Mouse (Mus musculus): ENCODE data around the gene Fcgbp. TPM values are rescaled to one million over a fixed set of nuclear protein-coding genes. Genes with fewer than 3 reads are reported as not detected.

Gene Fcgbp
- 169 and 217 TPM in 2 replicates for polyA plus RNA-seq (2015; fragmentation: Nextera tagmentation; extraction: Ambion mirVana)

DNA sequence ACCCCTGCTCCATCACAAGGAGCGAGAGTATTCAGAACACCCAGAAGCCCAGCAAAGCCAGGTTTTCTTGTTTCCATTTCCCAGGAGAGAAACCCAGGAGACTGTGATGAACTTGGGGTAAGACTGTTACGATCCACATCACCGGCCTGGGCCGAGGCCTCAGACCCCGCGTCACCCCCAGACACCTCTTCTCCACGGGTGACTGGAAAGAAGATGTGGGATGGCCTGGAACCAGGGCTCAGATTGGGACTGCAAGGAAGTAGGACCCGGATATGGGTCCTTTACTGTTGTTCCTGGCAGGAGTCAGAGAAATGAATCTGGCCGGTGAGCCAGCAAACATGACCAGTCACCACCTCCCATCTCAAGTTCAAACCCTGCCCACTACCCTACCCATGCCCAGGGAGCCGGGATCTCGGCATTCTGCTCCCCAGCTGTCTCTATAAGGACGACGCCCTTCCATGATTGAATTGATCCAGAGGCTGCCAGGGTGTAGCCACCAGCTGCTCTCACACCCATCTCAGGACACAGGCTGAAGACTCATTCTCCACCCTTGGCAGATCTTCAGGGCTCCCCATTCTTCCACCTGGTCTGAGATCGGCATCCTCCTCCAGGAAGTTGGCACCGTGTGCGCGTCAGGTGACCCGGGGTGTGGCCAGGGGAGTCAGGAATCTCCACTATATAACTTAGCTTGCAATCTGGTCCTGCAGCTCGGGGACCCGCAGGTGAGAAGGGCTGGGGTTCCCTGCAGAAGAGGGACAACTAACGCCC is at the start of gene Fcgbp:
Gene Fcgbp (plus strand): TSS at position 706 of the 768 bp plus-strand sequence.
- H3K9ac ChIP-seq (ENCODE audit: low read depth, low read length): 0 out of 2 replicates have a peak within 1 kb of the TSS, but pooled peaks have one; percentile 14
- peaks cover 6% of the 10 kb centered on the region for H3K4me1 ChIP-seq (ENCODE audit: control insufficient read depth, insufficient read depth, low read length)
- H3K4me3 ChIP-seq (ENCODE audit: low read length): peak within 1 kb of the TSS; percentile 23; the same call in 1 of the 2 replicates
- H3K27me3 ChIP-seq (replicated peaks; ENCODE audit: control insufficient read depth, insufficient read depth, low read length): no peaks in the 10 kb centered on the region
- H3K9me3 ChIP-seq (ENCODE audit: control insufficient read depth, low read length): no peaks in the 10 kb centered on the region
- 76% methylated on average over 21 of the region's 21 CpGs for WGBS
- no peaks in the 10 kb centered on the region for H3K36me3 ChIP-seq (ENCODE audit: control insufficient read depth, insufficient read depth, low read length)
- H3K27ac ChIP-seq (ENCODE audit: low read length): 0 out of 2 replicates have a peak within 1 kb of the TSS, but pooled peaks have one; percentile 19
- ATAC-seq: peak; percentile 64
- peak within 1 kb of the TSS; percentile 27; the same call in 1 of the 2 replicates for H3K4me2 ChIP-seq (ENCODE audit: low read depth, low read length)

DNA sequence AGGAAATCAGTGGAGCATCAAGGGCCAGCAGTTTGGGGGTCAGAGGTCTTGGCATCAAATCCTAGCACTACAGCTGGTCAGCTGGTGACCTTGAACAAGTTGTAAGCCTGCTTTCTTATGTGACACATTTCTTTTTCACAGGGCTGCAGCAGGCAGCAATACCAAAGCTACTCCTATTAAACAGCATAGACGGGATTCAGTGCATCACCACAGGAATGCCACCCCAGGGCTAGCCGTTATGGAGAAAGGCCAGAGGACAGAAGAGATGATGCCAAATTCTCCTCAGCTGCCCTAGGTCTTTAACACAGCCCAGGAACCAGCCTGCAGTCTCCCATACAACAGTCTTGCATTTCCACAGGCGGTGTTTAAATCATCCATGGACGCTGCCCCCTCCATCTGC is 26.5 kb upstream of the Fcgbp start:
- Histone ChIP-seq H3K4me3 (ENCODE audit: low read length) (no peak overlapping the region), H3K27ac (ENCODE audit: low read length) (no peak overlapping the region), H3K9me3 (ENCODE audit: control insufficient read depth, low read length) (no peaks in the 10 kb centered on the region), H3K9ac (ENCODE audit: low read depth, low read length) (no peak overlapping the region), H3K4me2 (ENCODE audit: low read depth, low read length) (no peak overlapping the region), H3K36me3 (ENCODE audit: control insufficient read depth, insufficient read depth, low read length) (peaks cover 16% of the 10 kb centered on the region), H3K27me3 (replicated peaks; ENCODE audit: control insufficient read depth, insufficient read depth, low read length) (no peaks in the 10 kb centered on the region), H3K4me1 (ENCODE audit: control insufficient read depth, insufficient read depth, low read length) (peaks cover 5% of the 10 kb centered on the region)
- ATAC-seq: no peak
- 95% methylated on average over 4 of the region's 4 CpGs for WGBS

DNA sequence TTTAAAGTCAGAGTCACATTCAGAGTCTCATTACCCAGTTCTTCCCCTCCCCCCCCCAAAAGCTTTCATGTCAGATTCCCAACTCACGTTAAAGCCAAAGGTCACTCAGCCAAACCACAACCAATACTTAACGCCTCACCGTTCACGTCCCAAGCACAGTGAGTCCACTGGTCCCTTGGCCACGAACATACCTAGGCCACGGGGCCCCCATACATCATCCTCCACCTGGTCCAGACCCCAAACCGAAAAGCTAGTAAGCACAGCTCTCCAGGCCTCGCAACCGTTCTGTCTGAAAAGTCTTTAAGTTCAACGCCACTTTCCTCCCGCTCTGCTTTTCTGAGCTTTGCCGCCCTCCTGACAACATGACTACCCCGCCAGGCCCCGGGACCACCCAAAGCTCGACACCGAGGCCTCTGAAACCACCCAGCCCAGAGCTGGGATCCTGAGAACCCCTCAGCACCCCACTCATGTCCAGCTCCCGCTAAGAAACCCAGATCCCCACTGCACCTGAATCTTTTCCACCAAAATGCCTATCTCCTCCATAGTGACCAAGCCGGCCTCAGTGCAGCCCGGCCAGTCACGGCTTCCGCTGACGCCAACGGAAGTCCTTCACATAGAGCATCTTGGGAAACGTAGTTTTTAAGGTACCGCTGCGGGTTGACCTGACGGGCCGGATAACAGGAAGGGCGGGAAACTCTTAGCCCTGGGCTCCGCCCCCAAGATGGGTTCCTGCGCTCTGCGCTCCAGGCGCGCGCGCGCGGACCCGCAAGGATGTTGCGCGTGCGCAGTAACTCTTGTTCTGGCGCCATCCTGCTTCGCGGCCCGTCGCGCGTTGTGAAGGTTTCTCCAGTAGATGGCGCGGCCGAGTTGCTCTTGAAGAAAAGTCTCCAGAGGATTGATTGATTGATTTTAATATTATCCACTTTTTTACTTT is 21.3 kb upstream of the Fcgbp start, which contains the start of gene Psmc4:
Gene Psmc4 (minus strand): TSS at position 626 of the 934 bp plus-strand sequence.
- Histone ChIP-seq H3K27ac (ENCODE audit: low read length) (no peak within 1 kb of the TSS), H3K27me3 (replicated peaks; ENCODE audit: control insufficient read depth, insufficient read depth, low read length) (no peaks in the 10 kb centered on the region), H3K9me3 (ENCODE audit: control insufficient read depth, low read length) (no peaks in the 10 kb centered on the region), H3K4me1 (ENCODE audit: control insufficient read depth, insufficient read depth, low read length) (peaks cover 7% of the 10 kb centered on the region), H3K36me3 (ENCODE audit: control insufficient read depth, insufficient read depth, low read length) (peaks cover 9% of the 10 kb centered on the region), H3K4me3 (ENCODE audit: low read length) (peak within 1 kb of the TSS; percentile 84), H3K9ac (ENCODE audit: low read depth, low read length) (peak within 1 kb of the TSS; percentile 80), H3K4me2 (ENCODE audit: low read depth, low read length) (peak within 1 kb of the TSS; percentile 74)
- under 1% methylated on average over 52 of the region's 52 CpGs for WGBS
- ATAC-seq: peak; percentile 98

DNA sequence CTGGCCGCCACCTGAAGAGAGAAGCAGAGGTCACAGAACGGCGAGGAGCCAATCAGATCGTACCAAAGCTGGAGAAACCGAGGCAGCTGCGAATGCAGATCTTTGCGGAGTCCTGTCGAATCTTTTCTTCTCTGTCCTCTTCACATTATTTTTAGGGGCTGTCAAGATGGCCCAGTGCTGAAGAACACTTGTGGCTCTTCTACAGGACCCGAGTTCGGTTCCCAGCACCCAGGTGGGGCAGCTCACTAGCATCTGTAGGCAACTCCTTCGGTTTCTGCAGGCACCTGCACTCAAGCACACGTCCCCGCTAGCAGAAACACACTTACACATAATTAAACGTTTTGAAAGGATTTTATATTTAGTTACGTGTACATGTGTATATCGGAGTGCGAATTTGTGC is 20.5 kb upstream of the Fcgbp start:
- H3K4me1 ChIP-seq (ENCODE audit: control insufficient read depth, insufficient read depth, low read length): peaks cover 7% of the 10 kb centered on the region
- no peak for ATAC-seq
- H3K4me3 ChIP-seq (ENCODE audit: low read length): no peak overlapping the region
- no peaks in the 10 kb centered on the region for H3K9me3 ChIP-seq (ENCODE audit: control insufficient read depth, low read length)
- WGBS: 56% methylated on average over 17 of the region's 17 CpGs
- H3K4me2 ChIP-seq (ENCODE audit: low read depth, low read length): peak overlapping the region; percentile 34; the same call in 1 of the 2 replicates
- peaks cover 9% of the 10 kb centered on the region; the same call in 1 of the 2 replicates for H3K36me3 ChIP-seq (ENCODE audit: control insufficient read depth, insufficient read depth, low read length)
- peak overlapping the region; percentile 46; the same call in 1 of the 2 replicates for H3K9ac ChIP-seq (ENCODE audit: low read depth, low read length)
- no peaks in the 10 kb centered on the region for H3K27me3 ChIP-seq (replicated peaks; ENCODE audit: control insufficient read depth, insufficient read depth, low read length)
- no peak overlapping the region for H3K27ac ChIP-seq (ENCODE audit: low read length)

DNA sequence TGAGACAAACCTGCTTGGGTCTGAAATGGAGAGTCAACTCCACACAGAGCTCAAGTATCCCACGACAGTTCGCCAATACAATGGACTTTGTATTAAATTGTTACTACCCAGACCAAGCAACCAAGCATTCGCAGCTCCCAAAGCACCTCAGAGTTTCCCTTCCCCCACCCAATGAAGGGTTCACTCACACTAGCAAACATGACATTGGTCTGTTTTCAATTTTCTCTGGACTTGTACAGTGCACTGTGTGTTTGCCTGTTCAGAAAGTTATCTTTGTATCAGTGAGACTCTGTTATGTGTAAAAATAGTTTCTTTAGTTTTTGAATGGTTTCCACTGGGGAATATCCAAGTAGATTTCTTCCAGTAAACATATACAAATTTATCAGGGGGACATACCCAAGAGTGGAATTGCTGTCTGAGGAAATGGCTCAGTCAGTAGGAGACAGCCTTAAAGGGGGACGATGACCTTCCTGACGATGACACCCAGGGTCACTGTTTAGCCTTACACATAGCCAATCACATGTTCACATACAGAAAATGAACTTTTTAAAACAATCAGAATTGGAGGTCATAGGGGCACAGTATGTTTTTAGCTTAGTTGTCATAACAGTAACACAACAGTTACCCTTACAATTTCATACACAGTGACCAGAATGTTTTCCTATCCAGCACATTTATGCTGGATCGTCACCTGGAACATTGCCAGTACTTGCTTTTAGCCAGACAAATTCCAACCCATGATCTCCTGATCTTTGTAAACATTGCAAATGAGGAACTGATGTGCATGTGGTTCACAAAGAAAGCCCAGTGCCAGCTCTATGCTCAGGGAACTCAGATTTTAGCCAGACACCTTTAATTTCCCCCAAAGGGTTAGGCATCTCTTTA is 17.7 kb upstream of the Fcgbp start:
- ATAC-seq: no peak
- Histone ChIP-seq H3K4me2 (ENCODE audit: low read depth, low read length) (no peak overlapping the region), H3K4me3 (ENCODE audit: low read length) (no peak overlapping the region), H3K27me3 (replicated peaks; ENCODE audit: control insufficient read depth, insufficient read depth, low read length) (no peaks in the 10 kb centered on the region), H3K9ac (ENCODE audit: low read depth, low read length) (no peak overlapping the region), H3K4me1 (ENCODE audit: control insufficient read depth, insufficient read depth, low read length) (peaks cover 7% of the 10 kb centered on the region), H3K9me3 (ENCODE audit: control insufficient read depth, low read length) (no peaks in the 10 kb centered on the region), H3K27ac (ENCODE audit: low read length) (no peak overlapping the region; the same call in 1 of the 2 replicates), H3K36me3 (ENCODE audit: control insufficient read depth, insufficient read depth, low read length) (0 out of 2 replicates have a peak, but pooled peaks cover 2% of the 10 kb centered on the region)
- 74% methylated on average over 6 of the region's 6 CpGs for whole genome bisulfite sequencing

DNA sequence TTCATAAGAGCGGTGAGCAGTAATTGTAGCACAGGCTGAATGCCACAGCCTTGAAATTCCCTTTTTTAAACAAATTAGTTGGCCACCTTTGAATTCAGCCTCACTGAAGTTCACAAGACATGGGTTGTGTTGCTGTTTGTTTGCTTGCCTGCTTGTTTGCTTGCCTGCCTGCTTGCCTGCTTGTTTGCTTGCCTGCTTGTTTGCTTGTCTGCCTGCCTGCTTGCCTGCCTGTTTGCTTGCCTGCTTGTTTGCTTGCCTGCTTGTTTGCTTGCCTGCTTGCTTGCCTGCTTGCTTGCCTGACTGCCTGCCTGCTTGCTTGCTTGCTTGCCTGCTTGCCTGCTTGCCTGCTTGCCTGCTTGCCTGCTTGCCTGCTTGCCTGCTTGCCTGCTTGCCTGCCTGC is 11.1 kb upstream of the Fcgbp start:
- 96% methylated on average over 1 of the region's 1 CpGs for WGBS
- Histone ChIP-seq H3K4me3 (ENCODE audit: low read length) (no peak overlapping the region), H3K4me2 (ENCODE audit: low read depth, low read length) (no peak overlapping the region), H3K4me1 (ENCODE audit: control insufficient read depth, insufficient read depth, low read length) (peaks cover 2% of the 10 kb centered on the region; the same call in 1 of the 2 replicates), H3K9me3 (ENCODE audit: control insufficient read depth, low read length) (no peaks in the 10 kb centered on the region), H3K27ac (ENCODE audit: low read length) (no peak overlapping the region), H3K27me3 (replicated peaks; ENCODE audit: control insufficient read depth, insufficient read depth, low read length) (no peaks in the 10 kb centered on the region), H3K9ac (ENCODE audit: low read depth, low read length) (no peak overlapping the region), H3K36me3 (ENCODE audit: control insufficient read depth, insufficient read depth, low read length) (no peaks in the 10 kb centered on the region)
- ATAC-seq: no peak

DNA sequence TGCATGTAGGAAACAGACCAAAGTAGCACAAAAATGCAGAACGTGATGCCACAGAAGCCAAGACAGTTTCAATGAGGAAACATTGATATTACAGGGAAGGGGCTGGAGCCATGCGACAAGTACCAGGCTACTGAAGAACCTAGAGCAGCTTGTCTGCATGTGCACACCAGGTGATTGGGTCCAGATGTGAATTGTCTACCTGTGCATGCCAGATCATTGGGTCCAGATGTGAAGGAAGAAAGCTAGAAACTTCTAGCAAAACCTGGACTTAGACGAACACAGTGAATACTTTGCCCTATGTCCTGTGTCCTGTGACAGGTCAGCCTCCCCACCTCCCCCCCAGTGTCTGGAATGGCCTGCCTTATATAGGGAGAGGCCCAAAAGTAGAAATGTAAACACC is 2.4 kb upstream of the Fcgbp start:
- H3K4me1 ChIP-seq (ENCODE audit: control insufficient read depth, insufficient read depth, low read length): peaks cover 9% of the 10 kb centered on the region
- no peak overlapping the region for H3K27ac ChIP-seq (ENCODE audit: low read length)
- WGBS: 74% methylated on average over 3 of the region's 3 CpGs
- no peaks in the 10 kb centered on the region for H3K36me3 ChIP-seq (ENCODE audit: control insufficient read depth, insufficient read depth, low read length)
- H3K4me2 ChIP-seq (ENCODE audit: low read depth, low read length): no peak overlapping the region
- H3K4me3 ChIP-seq (ENCODE audit: low read length): no peak overlapping the region
- ATAC-seq: no peak
- no peaks in the 10 kb centered on the region for H3K27me3 ChIP-seq (replicated peaks; ENCODE audit: control insufficient read depth, insufficient read depth, low read length)
- H3K9me3 ChIP-seq (ENCODE audit: control insufficient read depth, low read length): no peaks in the 10 kb centered on the region
- no peak overlapping the region for H3K9ac ChIP-seq (ENCODE audit: low read depth, low read length)

DNA sequence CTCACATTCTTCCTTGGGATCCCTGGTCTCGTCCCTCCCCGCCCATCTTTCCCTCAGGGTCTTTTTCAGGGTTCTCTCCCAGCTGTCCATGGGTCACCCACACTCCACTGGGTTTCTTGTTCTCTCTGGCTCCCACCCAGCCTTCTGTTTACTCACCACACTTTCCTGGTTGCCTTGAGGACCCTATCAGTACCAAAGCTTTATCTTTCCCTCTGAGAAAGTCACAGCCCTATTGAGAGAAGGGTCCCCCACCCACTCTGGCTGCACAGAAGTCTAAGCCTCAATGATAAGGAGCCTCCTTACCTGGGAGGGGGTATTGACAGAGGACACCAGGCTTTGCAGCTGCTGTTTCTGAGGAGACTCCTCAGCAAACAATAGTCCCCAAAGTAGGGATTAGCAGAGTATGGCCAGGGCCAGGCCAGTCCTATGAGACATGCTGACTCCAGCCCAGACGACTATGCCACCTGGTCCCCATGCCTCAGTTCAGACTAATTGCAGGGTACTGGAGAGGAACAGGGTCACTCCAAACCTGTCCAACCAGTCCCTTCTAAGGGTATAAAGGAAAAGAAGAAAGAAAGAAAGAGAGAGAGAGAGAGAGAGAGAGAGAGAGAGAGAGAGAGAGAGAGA is 1.4 kb upstream of the Fcgbp start:
- ATAC-seq: peak; percentile 72
- Histone ChIP-seq H3K27me3 (replicated peaks; ENCODE audit: control insufficient read depth, insufficient read depth, low read length) (no peaks in the 10 kb centered on the region), H3K27ac (ENCODE audit: low read length) (0 out of 2 replicates have a peak overlapping the region, but pooled peaks have one; percentile 2)

More for the DNA sequence above, 1.4 kb upstream of the Fcgbp start:
- H3K4me2 ChIP-seq (ENCODE audit: low read depth, low read length): no peak overlapping the region
- H3K4me3 ChIP-seq (ENCODE audit: low read length): no peak overlapping the region
- WGBS: 37% methylated on average over 3 of the region's 3 CpGs
- H3K36me3 ChIP-seq (ENCODE audit: control insufficient read depth, insufficient read depth, low read length): no peaks in the 10 kb centered on the region
- H3K9ac ChIP-seq (ENCODE audit: low read depth, low read length): no peak overlapping the region
- peaks cover 6% of the 10 kb centered on the region for H3K4me1 ChIP-seq (ENCODE audit: control insufficient read depth, insufficient read depth, low read length)
- H3K9me3 ChIP-seq (ENCODE audit: control insufficient read depth, low read length): no peaks in the 10 kb centered on the region
